8 mouse cellular contexts compared by ENCODE assay signal in the genomic region with DNA sequence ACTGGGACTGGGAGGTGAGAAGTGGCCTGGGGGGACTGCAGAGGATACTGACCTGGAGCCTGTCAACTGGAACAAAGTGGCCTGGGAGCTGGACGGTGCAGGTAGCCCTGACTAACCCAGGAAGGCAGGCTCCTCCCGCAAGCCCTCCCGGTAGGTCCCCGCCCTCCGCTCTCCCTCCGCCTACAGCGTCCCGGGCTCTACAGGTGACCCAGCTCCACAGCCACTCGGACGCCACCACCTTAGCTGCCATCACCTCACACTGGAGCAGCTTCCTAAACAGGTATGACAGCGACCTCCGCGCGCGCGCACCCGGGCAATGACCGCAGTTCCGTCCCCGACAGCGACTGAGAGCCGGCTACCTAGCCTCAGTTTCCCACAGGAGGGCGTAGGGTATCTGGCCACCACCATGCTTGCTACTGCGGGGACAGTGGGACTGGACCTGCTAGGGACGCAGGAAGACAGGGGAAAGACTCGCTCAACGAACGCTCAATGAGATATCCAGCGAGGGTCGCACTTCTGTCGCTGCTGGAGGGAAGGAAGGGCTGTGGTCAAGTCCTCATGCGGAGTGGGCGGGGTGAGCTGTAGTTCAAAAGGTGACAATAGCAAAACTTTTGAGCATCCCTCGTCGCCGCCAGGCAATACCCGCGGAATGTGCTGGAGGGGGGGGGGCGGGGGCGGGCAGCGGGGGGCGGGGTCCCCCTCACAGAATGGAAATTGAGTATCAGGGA. TPM values are rescaled to one million over a fixed set of nuclear protein-coding genes. Genes with fewer than 3 reads are reported as not detected.
DNase-seq lines count a peak whose midpoint lies in the region; ATAC-seq and TF ChIP-seq lines count a peak whose summit lies in the region.

A gene (plus strand): TSS at position 181 of the 728 bp plus-strand sequence.

- no peak for DNase-seq in liver, embryonic 11.5 days (ENCODE audit: low spot score)
- DNase-seq in liver = no peak
- DNase-seq in liver, embryonic 14.5 days (ENCODE audit: low read depth in 3 of 3, low spot score in 3 of 3) = no peak
- no peak for DNase-seq in layer of hippocampus, adult 9-11 months
- no peak for DNase-seq in gastrocnemius, postnatal 10 days
- no peak for DNase-seq in layer of hippocampus, adult 8-10 months (ENCODE audit: low spot score in 2 of 2)

- WGBS in liver, embryonic 11.5 days = 4% methylated on average over 40 of the region's 42 CpGs
- WGBS in hindbrain, embryonic 15.5 days = 5% methylated on average over 36 of the region's 42 CpGs
- 4% methylated on average over 41 of the region's 42 CpGs for WGBS in liver, embryonic 14.5 days (ENCODE audit: insufficient replicate concordance)
- WGBS in stomach, embryonic 16.5 days = 2% methylated on average over 37 of the region's 42 CpGs

- H3K4me2 ChIP-seq in liver, embryonic 11.5 days = peak within 1 kb of the TSS; percentile 51
- peak within 1 kb of the TSS; percentile 90 for H3K4me2 ChIP-seq in hindbrain, embryonic 15.5 days
- H3K4me2 ChIP-seq in liver, embryonic 14.5 days (ENCODE audit: low read depth) = peak within 1 kb of the TSS; percentile 4; the same call in 1 of the 2 replicates
- H3K4me2 ChIP-seq in stomach, embryonic 16.5 days (ENCODE audit: low read depth, low read length) = peak within 1 kb of the TSS; percentile 59

- H3K27me3 ChIP-seq in liver, embryonic 11.5 days (replicated peaks; ENCODE audit: control insufficient read depth, insufficient read depth, low read length) = peaks cover 30% of the 10 kb centered on the region
- H3K27me3 ChIP-seq in hindbrain, embryonic 15.5 days = peaks cover 28% of the 10 kb centered on the region
- H3K27me3 ChIP-seq in liver, embryonic 14.5 days (ENCODE audit: control insufficient read depth, insufficient read depth, low read length) = peaks cover 20% of the 10 kb centered on the region
- peaks cover 25% of the 10 kb centered on the region for H3K27me3 ChIP-seq in stomach, embryonic 16.5 days (ENCODE audit: control insufficient read depth, insufficient read depth, low read length)

- H3K36me3 ChIP-seq in liver, embryonic 11.5 days (ENCODE audit: control insufficient read depth, insufficient read depth, low read length) = no peaks in the 10 kb centered on the region
- H3K36me3 ChIP-seq in hindbrain, embryonic 15.5 days = no peaks in the 10 kb centered on the region
- no peaks in the 10 kb centered on the region for H3K36me3 ChIP-seq in liver, embryonic 14.5 days (replicated peaks; ENCODE audit: control insufficient read depth, insufficient read depth, low read depth)
- no peaks in the 10 kb centered on the region for H3K36me3 ChIP-seq in stomach, embryonic 16.5 days (ENCODE audit: control insufficient read depth, insufficient read depth, low read length)

- no peaks in the 10 kb centered on the region for H3K9me3 ChIP-seq in liver, embryonic 11.5 days (ENCODE audit: control insufficient read depth, low read length)
- H3K9me3 ChIP-seq in hindbrain, embryonic 15.5 days = no peaks in the 10 kb centered on the region
- no peaks in the 10 kb centered on the region for H3K9me3 ChIP-seq in liver, embryonic 14.5 days (ENCODE audit: control insufficient read depth, low read length)
- no peaks in the 10 kb centered on the region for H3K9me3 ChIP-seq in stomach, embryonic 16.5 days (replicated peaks; ENCODE audit: control insufficient read depth, low read length)

- H3K27ac ChIP-seq in liver, embryonic 11.5 days (ENCODE audit: low read depth, low read length) = no peak within 1 kb of the TSS
- H3K27ac ChIP-seq in hindbrain, embryonic 15.5 days (replicated peaks) = no peak within 1 kb of the TSS
- no peak within 1 kb of the TSS for H3K27ac ChIP-seq in liver, embryonic 14.5 days
- no peak within 1 kb of the TSS for H3K27ac ChIP-seq in stomach, embryonic 16.5 days (ENCODE audit: low read length)

- no peak within 1 kb of the TSS for H3K9ac ChIP-seq in liver, embryonic 11.5 days (ENCODE audit: low read depth, low read length)
- H3K9ac ChIP-seq in hindbrain, embryonic 15.5 days = peak within 1 kb of the TSS; percentile 22; the same call in 1 of the 2 replicates
- no peak within 1 kb of the TSS for H3K9ac ChIP-seq in liver, embryonic 14.5 days (replicated peaks)
- peak within 1 kb of the TSS; percentile 16; the same call in 1 of the 2 replicates for H3K9ac ChIP-seq in stomach, embryonic 16.5 days (ENCODE audit: low read length)

- no peak for TF ChIP-seq EP300 in liver, embryonic 14.5 days (IDR thresholded peaks at IDR 0.05; ENCODE audit: low read depth)

- TF ChIP-seq CTCF in liver, embryonic 14.5 days (IDR thresholded peaks at IDR 0.05; ENCODE audit: low read depth) = no peak

- no peaks in the 10 kb centered on the region; the same call in 1 of the 2 replicates for H3K4me1 ChIP-seq in liver, embryonic 11.5 days (replicated peaks; ENCODE audit: control insufficient read depth, insufficient read depth, low read length)
- peaks cover 10% of the 10 kb centered on the region for H3K4me1 ChIP-seq in hindbrain, embryonic 15.5 days (replicated peaks)
- no peaks in the 10 kb centered on the region for H3K4me1 ChIP-seq in liver, embryonic 14.5 days (replicated peaks; ENCODE audit: control insufficient read depth in 2 of 2, insufficient read depth in 2 of 2, low read length in 1 of 2)
- no peaks in the 10 kb centered on the region for H3K4me1 ChIP-seq in stomach, embryonic 16.5 days (ENCODE audit: control insufficient read depth, insufficient read depth, low read length)

- ATAC-seq in liver, embryonic 11.5 days (replicated peaks; ENCODE audit: low FRiP score) = no peak
- ATAC-seq in hindbrain, embryonic 15.5 days (ENCODE audit: low FRiP score, low read depth) = no peak
- ATAC-seq in liver, embryonic 14.5 days (ENCODE audit: insufficient read depth) = no peak
- 0 out of 2 replicates have a peak, but pooled peaks have one; percentile 25 for ATAC-seq in stomach, embryonic 16.5 days (ENCODE audit: insufficient read depth, low FRiP score)

- H3K4me3 ChIP-seq in liver, embryonic 11.5 days (ENCODE audit: low read depth, low read length) = peak within 1 kb of the TSS; percentile 27; the same call in 1 of the 2 replicates
- peak within 1 kb of the TSS; percentile 39 for H3K4me3 ChIP-seq in hindbrain, embryonic 15.5 days
- no peak within 1 kb of the TSS for H3K4me3 ChIP-seq in liver, embryonic 14.5 days (ENCODE audit: insufficient read depth in 1 of 2, low read depth in 2 of 2, low read length in 2 of 2)
- peak within 1 kb of the TSS; percentile 39 for H3K4me3 ChIP-seq in stomach, embryonic 16.5 days (replicated peaks; ENCODE audit: low read length)

RNA-seq across cellular contexts. Expression of the gene that starts here (rescaled TPM):
- polyA plus RNA-seq in liver, embryonic 11.5 days (2014; fragmentation: Nextera tagmentation; extraction: Ambion mirVana) = 0.08 TPM in 1 of 2 replicates, not detected in the other
- polyA plus RNA-seq in hindbrain, embryonic 15.5 days (2015; fragmentation: Nextera tagmentation; extraction: Ambion mirVana) = 0.12 and 0.28 TPM in 2 replicates
- 0.01 TPM in 1 of 2 replicates, not detected in the other for polyA plus RNA-seq in liver, embryonic 14.5 days (2012; rRNA removed)
- polyA plus RNA-seq in liver, embryonic 14.5 days (2014; fragmentation: Nextera tagmentation; extraction: Ambion mirVana) = not detected in 2 replicates
- 0.81 and 1.3 TPM in 2 replicates for polyA plus RNA-seq in stomach, embryonic 16.5 days (2015; fragmentation: Nextera tagmentation; extraction: Ambion mirVana)
- total RNA-seq in gastrocnemius, postnatal 10 days (2021) = under 1 TPM; 0.12 to 0.16 TPM
- not detected for total RNA-seq in layer of hippocampus, adult 8-10 months (2022)

Comparison
In these comparisons a context has a peak if more than half of its experiments do, and no peak if none do; other contexts are left out.
1. H3K4me3 ChIP-seq: peak in liver, embryonic 11.5 days (single experiment), hindbrain, embryonic 15.5 days (single experiment) and stomach, embryonic 16.5 days (single experiment); none in liver, embryonic 14.5 days (0 of 2).
2. H3K4me2 ChIP-seq: peak in every context shown above with its lines; median percentile 90 in hindbrain, embryonic 15.5 days; 59 in stomach, embryonic 16.5 days; 51 in liver, embryonic 11.5 days; 4 in liver, embryonic 14.5 days.
3. H3K9ac ChIP-seq: peak in hindbrain, embryonic 15.5 days (single experiment) and stomach, embryonic 16.5 days (single experiment); none in liver, embryonic 11.5 days (single experiment) and liver, embryonic 14.5 days (single experiment).